Mouse (Mus musculus): ENCODE data around the gene Fcgr3. TPM values are rescaled to one million over a fixed set of nuclear protein-coding genes. Genes with fewer than 3 reads are reported as not detected.

The Fcgr3 gene
- polyA plus RNA-seq, 2 experiments = 14.6 to 24.6 TPM

DNA sequence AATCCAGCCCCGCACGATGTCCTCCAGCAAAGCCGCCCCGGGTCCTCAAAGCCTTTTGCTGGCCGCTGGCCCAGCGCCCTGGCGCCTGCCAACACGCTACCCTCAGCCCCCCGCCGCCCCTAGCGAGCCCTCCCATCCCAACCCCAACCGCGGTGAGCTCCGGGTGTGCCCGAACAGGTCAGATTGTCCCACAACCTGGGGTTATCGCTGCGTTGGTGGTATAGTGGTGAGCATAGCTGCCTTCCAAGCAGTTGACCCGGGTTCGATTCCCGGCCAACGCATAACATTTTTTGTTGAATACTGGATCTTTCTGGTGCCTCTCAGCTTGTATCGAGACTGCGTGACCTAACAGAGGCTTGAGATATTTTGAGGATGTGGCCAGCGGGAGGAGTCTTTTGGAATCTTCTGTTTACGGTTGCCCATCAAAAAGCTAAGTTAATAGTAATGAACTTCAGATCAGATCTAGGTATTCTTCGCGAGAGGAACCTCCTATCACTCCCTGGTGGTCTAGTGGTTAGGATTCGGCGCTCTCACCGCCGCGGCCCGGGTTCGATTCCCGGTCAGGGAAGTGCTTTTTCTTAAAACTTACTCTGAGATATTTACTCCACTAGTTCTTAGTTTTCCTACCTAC is 37.9 kb upstream of the Fcgr3 start:
- peak overlapping the region; percentile 15; the same call in 1 of the 2 replicates for H3K27ac ChIP-seq
- WGBS (ENCODE audit: insufficient replicate concordance) = under 1% methylated on average over 35 of the region's 35 CpGs
- H3K4me1 ChIP-seq (replicated peaks; ENCODE audit: control insufficient read depth in 2 of 2, insufficient read depth in 2 of 2, low read length in 1 of 2) = peaks cover 10 to 15% of the 10 kb centered on the region in 2 experiments
- DNase-seq (ENCODE audit: low read depth in 3 of 3, low spot score in 3 of 3) (peak; percentile 63 to 74 (median 66)), ATAC-seq (ENCODE audit: insufficient read depth) (peak; percentile 82)
- TF ChIP-seq CTCF (IDR thresholded peaks at IDR 0.05; ENCODE audit: low read depth) (no peak), EP300 (IDR thresholded peaks at IDR 0.05; ENCODE audit: low read depth) (no peak)
- H3K4me3 ChIP-seq (ENCODE audit: insufficient read depth in 1 of 2, low read depth in 2 of 2, low read length in 2 of 2) = peak overlapping the region; percentile 68 to 88
- peak overlapping the region; percentile 92 for H3K4me2 ChIP-seq (ENCODE audit: low read depth)
- no peaks in the 10 kb centered on the region for H3K36me3 ChIP-seq (replicated peaks; ENCODE audit: control insufficient read depth, insufficient read depth, low read depth)
- H3K9me3 ChIP-seq (ENCODE audit: control insufficient read depth, low read length) = no peaks in the 10 kb centered on the region
- H3K27me3 ChIP-seq (ENCODE audit: control insufficient read depth, insufficient read depth, low read length) = no peaks in the 10 kb centered on the region
- H3K9ac ChIP-seq (replicated peaks) = peak overlapping the region; percentile 72; the same call in 1 of the 2 replicates

DNA sequence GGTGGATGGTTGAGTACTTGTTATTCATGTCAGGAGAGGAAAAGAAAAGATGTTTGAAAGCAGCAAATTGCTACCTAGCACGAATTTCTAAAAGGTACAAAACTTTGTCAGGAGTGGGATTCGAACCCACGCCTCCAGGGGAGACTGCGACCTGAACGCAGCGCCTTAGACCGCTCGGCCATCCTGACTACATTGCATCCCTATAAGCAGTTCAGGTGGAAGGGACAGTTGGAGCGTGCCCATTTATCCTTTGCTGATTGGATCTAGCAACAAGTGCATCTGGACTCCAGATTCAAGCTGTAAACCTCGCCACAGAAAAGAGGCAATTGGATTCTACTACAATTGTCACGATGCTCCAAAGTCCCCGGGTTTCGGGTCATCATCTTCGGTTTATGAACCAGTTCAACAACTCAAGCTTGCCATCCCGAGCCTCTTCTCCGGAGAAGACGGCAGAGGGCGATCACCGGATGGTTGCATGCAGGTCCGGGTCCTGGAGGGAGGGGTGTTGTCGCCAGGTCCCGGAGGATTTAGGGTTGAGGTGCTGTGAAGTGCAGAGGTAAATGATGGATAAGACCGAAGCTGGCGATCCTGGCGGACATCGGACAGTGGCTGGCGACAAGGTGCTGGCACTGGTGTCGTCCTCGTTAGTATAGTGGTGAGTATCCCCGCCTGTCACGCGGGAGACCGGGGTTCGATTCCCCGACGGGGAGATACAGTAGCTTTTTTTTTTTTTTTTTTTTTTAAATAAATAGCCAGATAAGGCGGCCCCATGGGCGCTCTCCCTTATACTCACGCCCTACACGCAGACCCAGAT is 37.2 kb upstream of the Fcgr3 start:
- no peaks in the 10 kb centered on the region for H3K27me3 ChIP-seq (ENCODE audit: control insufficient read depth, insufficient read depth, low read length)
- no peaks in the 10 kb centered on the region for H3K9me3 ChIP-seq (ENCODE audit: control insufficient read depth, low read length)
- peak overlapping the region; percentile 72 for H3K9ac ChIP-seq (replicated peaks)
- ATAC-seq (ENCODE audit: insufficient read depth) = peak; percentile 80
- no peak overlapping the region; the same call in 1 of the 2 replicates for H3K27ac ChIP-seq
- H3K4me2 ChIP-seq (ENCODE audit: low read depth) = peak overlapping the region; percentile 92
- TF ChIP-seq EP300 (IDR thresholded peaks at IDR 0.05; ENCODE audit: low read depth) (no peak), CTCF (IDR thresholded peaks at IDR 0.05; ENCODE audit: low read depth) (peak; percentile 53)
- peaks cover 17 to 22% of the 10 kb centered on the region in 2 experiments for H3K4me1 ChIP-seq (replicated peaks; ENCODE audit: control insufficient read depth in 2 of 2, insufficient read depth in 2 of 2, low read length in 1 of 2)
- WGBS (ENCODE audit: insufficient replicate concordance) = under 1% methylated on average over 40 of the region's 40 CpGs
- DNase-seq (ENCODE audit: low read depth in 3 of 3, low spot score in 3 of 3) = peak; percentile 64 to 73 (median 65)
- no peaks in the 10 kb centered on the region for H3K36me3 ChIP-seq (replicated peaks; ENCODE audit: control insufficient read depth, insufficient read depth, low read depth)
- peak overlapping the region; percentile 68 to 88 for H3K4me3 ChIP-seq (ENCODE audit: insufficient read depth in 1 of 2, low read depth in 2 of 2, low read length in 2 of 2)

DNA sequence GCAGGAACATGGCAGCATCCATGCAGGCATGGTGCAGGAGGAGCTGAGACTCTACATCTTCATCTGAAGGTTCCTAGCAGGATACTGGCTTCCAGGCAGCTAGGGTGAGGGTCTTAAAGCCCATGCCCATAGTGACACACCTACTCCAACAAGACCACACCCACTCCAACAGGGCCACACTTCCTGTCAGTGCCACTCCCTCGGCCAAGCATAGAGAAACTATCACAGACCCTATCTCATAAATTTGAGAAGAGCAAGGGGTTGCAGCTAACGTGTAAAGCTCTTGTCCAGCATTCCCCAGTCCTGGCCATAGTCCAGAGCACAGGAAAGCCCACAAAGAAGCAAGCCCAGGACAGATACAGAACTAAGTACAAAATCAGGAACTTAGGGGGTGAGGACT is 36.3 kb upstream of the Fcgr3 start:
- no peak for TF ChIP-seq EP300 (IDR thresholded peaks at IDR 0.05; ENCODE audit: low read depth)
- no peak for TF ChIP-seq CTCF (IDR thresholded peaks at IDR 0.05; ENCODE audit: low read depth)
- Histone ChIP-seq H3K27me3 (ENCODE audit: control insufficient read depth, insufficient read depth, low read length) (no peaks in the 10 kb centered on the region), H3K4me3 (ENCODE audit: insufficient read depth in 1 of 2, low read depth in 2 of 2, low read length in 2 of 2) (no peak overlapping the region), H3K4me2 (ENCODE audit: low read depth) (no peak overlapping the region; the same call in 1 of the 2 replicates), H3K36me3 (replicated peaks; ENCODE audit: control insufficient read depth, insufficient read depth, low read depth) (no peaks in the 10 kb centered on the region), H3K9me3 (ENCODE audit: control insufficient read depth, low read length) (no peaks in the 10 kb centered on the region), H3K27ac (no peak overlapping the region), H3K4me1 (replicated peaks; ENCODE audit: control insufficient read depth in 2 of 2, insufficient read depth in 2 of 2, low read length in 1 of 2) (peaks cover 19 to 29% of the 10 kb centered on the region in 2 experiments), H3K9ac (replicated peaks) (no peak overlapping the region)
- ATAC-seq (ENCODE audit: insufficient read depth) (no peak), DNase-seq (ENCODE audit: low read depth in 3 of 3, low spot score in 3 of 3) (no peak)
- 15% methylated on average over 2 of the region's 2 CpGs for WGBS (ENCODE audit: insufficient replicate concordance)

DNA sequence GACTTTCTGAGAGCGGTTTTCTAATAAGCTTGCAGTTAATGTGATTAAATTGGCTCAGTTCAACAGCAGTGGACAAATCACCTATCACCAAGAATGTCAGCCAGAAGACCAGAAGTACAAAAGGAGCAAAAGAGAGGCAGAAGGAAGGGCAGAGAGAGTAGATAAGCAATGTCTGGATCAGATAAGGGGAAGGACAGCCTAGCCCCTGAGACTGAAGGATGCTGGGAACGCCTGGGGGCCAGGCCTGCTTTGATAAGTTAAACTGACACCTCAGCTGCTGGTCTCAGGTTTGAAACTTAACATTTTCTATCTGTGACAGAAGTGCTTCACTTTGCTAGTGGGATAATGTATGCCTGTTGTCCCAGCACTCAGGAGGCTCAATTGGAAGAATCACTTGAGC is 32.9 kb upstream of the Fcgr3 start:
- Histone ChIP-seq H3K36me3 (replicated peaks; ENCODE audit: control insufficient read depth, insufficient read depth, low read depth) (no peaks in the 10 kb centered on the region), H3K27me3 (ENCODE audit: control insufficient read depth, insufficient read depth, low read length) (no peaks in the 10 kb centered on the region), H3K27ac (no peak overlapping the region), H3K4me2 (ENCODE audit: low read depth) (peak overlapping the region; percentile 11), H3K4me3 (ENCODE audit: insufficient read depth in 1 of 2, low read depth in 2 of 2, low read length in 2 of 2) (no peak overlapping the region), H3K4me1 (replicated peaks; ENCODE audit: control insufficient read depth in 2 of 2, insufficient read depth in 2 of 2, low read length in 1 of 2) (peaks cover 14 to 28% of the 10 kb centered on the region in 2 experiments), H3K9ac (replicated peaks) (no peak overlapping the region; the same call in 1 of the 2 replicates), H3K9me3 (ENCODE audit: control insufficient read depth, low read length) (no peaks in the 10 kb centered on the region)
- peak; percentile 50 to 59 (median 52) for DNase-seq (ENCODE audit: low read depth in 3 of 3, low spot score in 3 of 3)
- 16% methylated on average over 2 of the region's 2 CpGs for WGBS (ENCODE audit: insufficient replicate concordance)
- peak; percentile 11; the same call in 1 of the 2 replicates for ATAC-seq (ENCODE audit: insufficient read depth)
- TF ChIP-seq CTCF (IDR thresholded peaks at IDR 0.05; ENCODE audit: low read depth) (no peak), EP300 (IDR thresholded peaks at IDR 0.05; ENCODE audit: low read depth) (peak; percentile 68)

DNA sequence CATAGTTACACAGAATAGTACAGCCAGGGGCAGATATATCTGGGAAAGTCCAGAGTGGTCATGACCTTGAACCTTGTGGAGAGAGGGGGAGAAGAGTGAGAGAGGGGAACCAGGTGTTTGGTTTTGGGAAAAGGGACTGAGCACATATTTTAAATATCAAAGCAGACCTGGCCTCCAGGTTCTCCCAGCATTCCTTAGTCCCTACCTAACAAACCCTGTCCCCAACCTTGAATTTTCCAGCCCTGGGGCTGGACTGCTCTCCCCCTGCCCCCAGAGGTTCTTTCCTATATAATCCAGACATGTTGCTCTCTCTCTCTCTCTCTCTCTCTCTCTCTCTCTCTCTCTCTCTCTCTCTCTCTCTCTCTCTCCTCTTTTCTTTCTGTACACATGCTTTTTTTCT is 32.4 kb upstream of the Fcgr3 start:
- H3K4me2 ChIP-seq (ENCODE audit: low read depth) = peak overlapping the region; percentile 11

More for the DNA sequence above, 32.4 kb upstream of the Fcgr3 start:
- no peaks in the 10 kb centered on the region for H3K36me3 ChIP-seq (replicated peaks; ENCODE audit: control insufficient read depth, insufficient read depth, low read depth)
- H3K4me3 ChIP-seq (ENCODE audit: insufficient read depth in 1 of 2, low read depth in 2 of 2, low read length in 2 of 2) = no peak overlapping the region
- H3K27me3 ChIP-seq (ENCODE audit: control insufficient read depth, insufficient read depth, low read length) = no peaks in the 10 kb centered on the region
- no peak overlapping the region for H3K9ac ChIP-seq (replicated peaks)
- TF ChIP-seq EP300 (IDR thresholded peaks at IDR 0.05; ENCODE audit: low read depth) (no peak), CTCF (IDR thresholded peaks at IDR 0.05; ENCODE audit: low read depth) (no peak)
- no peak overlapping the region for H3K27ac ChIP-seq
- DNase-seq (ENCODE audit: low read depth in 3 of 3, low spot score in 3 of 3) (no peak), ATAC-seq (ENCODE audit: insufficient read depth) (no peak)
- peaks cover 14 to 28% of the 10 kb centered on the region in 2 experiments for H3K4me1 ChIP-seq (replicated peaks; ENCODE audit: control insufficient read depth in 2 of 2, insufficient read depth in 2 of 2, low read length in 1 of 2)
- H3K9me3 ChIP-seq (ENCODE audit: control insufficient read depth, low read length) = no peaks in the 10 kb centered on the region
